Mouse (Mus musculus) heart, postnatal 0 days (tissue): ENCODE measurements at regions not wholly inside any gene's neighbourhood (a gene's known extent, or its start where the extent isn't known, plus 50 kb on each side); places are given as distances from the start of the nearest gene placed in this dataset.
"Not testable (repeated sequence)": the region's sequence is repeated elsewhere in the genome, so short reads cannot be mapped to it uniquely, and the experiment has no call there.

Experiments
- ATAC-seq: fragments of 200-750 bp; cut with Nextera tagmentation; 2 replicates; pipeline ENCODE4 v1.8.0; 2017; ENCODE audit warnings: low read depth, moderate number of reproducible peaks, moderate library complexity; ENCODE audit not compliant: insufficient read depth
- DNase-seq: peaks from one replicate; pipeline ENCODE4 v3.0.0-alpha.2; 2016; ENCODE audit warnings: low spot score
- H3K27ac ChIP-seq: fragments of 300-500 bp; sonication (generic); 2 replicates; pipeline ENCODE4 v1.5.1; 2014; ENCODE audit warnings: low read depth, mild to moderate bottlenecking
- H3K27me3 ChIP-seq: fragments of 300-500 bp; sonication (generic); 2 replicates; pipeline ENCODE4 v1.6.1; 2014; ENCODE audit warnings: low read length, mixed read lengths; ENCODE audit not compliant: control insufficient read depth, insufficient read depth
- H3K36me3 ChIP-seq: fragments of 300-500 bp; sonication (generic); replicated peaks from 2 replicates; pipeline ENCODE4 v1.6.1; 2014; ENCODE audit warnings: low read length, mixed read lengths; ENCODE audit not compliant: control insufficient read depth, insufficient read depth
- H3K4me1 ChIP-seq: fragments of 300-500 bp; sonication (generic); 2 replicates; pipeline ENCODE4 v1.6.1; 2014; ENCODE audit warnings: antibody characterized with exemption; ENCODE audit not compliant: control insufficient read depth, insufficient read depth
- H3K4me2 ChIP-seq: fragments of 300-500 bp; sonication (generic); 2 replicates; pipeline ENCODE4 v1.6.1; 2014; ENCODE audit warnings: low read depth, mild to moderate bottlenecking, low read length, moderate library complexity
- H3K4me3 ChIP-seq: fragments of 300-500 bp; sonication (generic); 2 replicates; pipeline ENCODE4 v1.5.1; 2014; ENCODE audit warnings: low read depth, low read length
- H3K9ac ChIP-seq: fragments of 300-500 bp; sonication (generic); replicated peaks from 2 replicates; pipeline ENCODE4 v1.6.1; 2014; ENCODE audit warnings: low read depth, low read length, mixed read lengths
- H3K9me3 ChIP-seq: fragments of 300-500 bp; sonication (generic); replicated peaks from 2 replicates; pipeline ENCODE4 v1.6.1; 2016; ENCODE audit warnings: low read length; ENCODE audit not compliant: control insufficient read depth
- CTCF ChIP-seq: IDR thresholded peaks from 2 replicates; pipeline ENCODE4 v1.5.1; 2016; ENCODE audit warnings: antibody characterized with exemption, control low read depth, low read depth
- EP300 ChIP-seq: IDR thresholded peaks from 2 replicates; pipeline ENCODE4 v1.6.1; 2016; ENCODE audit warnings: antibody characterized with exemption, low read depth
- WGBS: fragments of 180-500 bp; shearing (Covaris S2); extraction: QIAGEN DNeasy Blood & Tissue Kit; methylation state at CpG from one replicate; pipeline ENCODE4 v1.1.7; 2014; 5-methylcytosine and 5-hydroxymethylcytosine counted together

DNA sequence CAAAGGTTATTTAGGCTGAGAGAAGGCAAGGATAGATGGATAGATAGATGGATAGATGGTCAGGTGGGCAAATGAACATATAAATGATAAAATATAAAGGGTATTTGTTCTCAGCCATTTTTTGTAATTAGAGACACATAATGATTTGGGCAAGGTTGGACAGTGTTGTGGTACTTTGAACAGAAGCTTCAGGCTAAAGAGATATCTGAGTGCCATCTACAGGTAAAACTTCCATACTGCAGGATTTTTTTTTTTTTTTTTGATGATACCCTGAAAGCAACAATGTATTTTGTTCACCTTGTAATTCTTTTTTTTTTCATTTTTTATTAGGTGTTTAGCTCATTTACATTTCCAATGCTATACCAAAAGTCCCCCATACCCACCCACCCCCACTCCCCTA lies 110.1 kb upstream of the Trabd2b start:
- Histone ChIP-seq H3K9me3 (no peaks in the 10 kb centered on the region), H3K9ac (no peak overlapping the region), H3K27ac (no peak overlapping the region), H3K4me3 (no peak overlapping the region), H3K27me3 (no peaks in the 10 kb centered on the region), H3K36me3 (no peaks in the 10 kb centered on the region), H3K4me2 (no peak overlapping the region), H3K4me1 (no peaks in the 10 kb centered on the region)
- no peak for TF ChIP-seq EP300
- TF ChIP-seq CTCF = no peak
- no peak for DNase-seq
- ATAC-seq = no peak

DNA sequence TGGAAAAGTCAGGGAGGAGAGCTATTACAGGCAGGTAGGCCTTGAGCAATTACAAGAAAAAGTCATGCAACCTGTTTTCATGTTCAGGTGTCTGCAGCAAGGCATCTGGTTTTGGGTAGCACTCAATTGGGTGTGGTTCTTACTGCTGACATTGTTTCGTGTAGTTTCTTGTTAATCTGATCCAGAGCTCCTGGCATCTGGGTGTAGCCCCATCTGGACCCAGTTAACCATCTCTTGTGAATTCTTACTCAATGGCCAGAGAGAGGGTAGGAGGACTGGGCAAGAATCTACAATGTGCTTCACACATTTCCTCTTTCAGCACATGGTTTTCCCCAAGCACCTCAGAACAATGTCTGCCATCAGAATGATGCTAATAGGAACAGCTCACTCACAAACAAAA lies 108.0 kb upstream of the Trabd2b start:
- not testable (repeated sequence) for H3K4me1 ChIP-seq, H3K36me3 ChIP-seq, H3K27ac ChIP-seq, DNase-seq, H3K4me2 ChIP-seq, ATAC-seq, H3K27me3 ChIP-seq, H3K9me3 ChIP-seq, H3K9ac ChIP-seq, H3K4me3 ChIP-seq
- WGBS = 57% methylated on average over 1 of the region's 1 CpGs

DNA sequence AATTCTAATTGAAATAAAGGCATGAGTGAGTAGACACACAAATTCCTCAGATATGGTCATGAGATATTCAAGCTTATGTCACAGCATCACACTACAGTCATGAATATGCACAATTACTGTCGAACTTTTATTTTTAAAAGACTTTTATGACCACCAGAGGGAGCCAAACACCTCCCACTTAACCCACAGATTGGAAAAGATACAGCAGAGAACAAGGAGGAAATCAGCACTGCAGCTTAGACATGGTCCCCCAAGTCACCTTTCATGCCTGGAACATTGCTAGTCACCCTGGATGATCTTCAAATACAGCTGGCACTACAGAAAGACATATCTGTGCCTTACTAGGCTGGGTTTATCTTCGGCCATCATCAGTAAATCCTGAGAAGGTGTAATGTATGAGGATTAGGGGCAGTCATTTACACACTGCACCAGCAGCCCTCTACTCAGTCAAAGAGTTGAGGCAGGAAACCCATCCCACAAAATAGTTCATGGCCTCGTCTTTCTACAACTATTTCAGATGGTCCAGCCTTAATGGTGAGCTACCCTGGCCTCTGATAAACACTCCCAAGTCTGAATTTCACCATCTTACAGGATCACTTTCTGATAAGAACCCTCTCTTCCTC lies 106.0 kb upstream of the Trabd2b start:
- H3K36me3 ChIP-seq = no peaks in the 10 kb centered on the region
- H3K4me2 ChIP-seq = no peak overlapping the region
- no peak overlapping the region for H3K27ac ChIP-seq
- WGBS = 38% methylated on average over 3 of the region's 3 CpGs
- ATAC-seq (no peak), DNase-seq (no peak)
- H3K9me3 ChIP-seq = no peaks in the 10 kb centered on the region
- no peaks in the 10 kb centered on the region for H3K4me1 ChIP-seq
- TF ChIP-seq EP300 (no peak), CTCF (peak; percentile 57)
- H3K9ac ChIP-seq = no peak overlapping the region
- no peak overlapping the region for H3K4me3 ChIP-seq
- no peaks in the 10 kb centered on the region for H3K27me3 ChIP-seq

DNA sequence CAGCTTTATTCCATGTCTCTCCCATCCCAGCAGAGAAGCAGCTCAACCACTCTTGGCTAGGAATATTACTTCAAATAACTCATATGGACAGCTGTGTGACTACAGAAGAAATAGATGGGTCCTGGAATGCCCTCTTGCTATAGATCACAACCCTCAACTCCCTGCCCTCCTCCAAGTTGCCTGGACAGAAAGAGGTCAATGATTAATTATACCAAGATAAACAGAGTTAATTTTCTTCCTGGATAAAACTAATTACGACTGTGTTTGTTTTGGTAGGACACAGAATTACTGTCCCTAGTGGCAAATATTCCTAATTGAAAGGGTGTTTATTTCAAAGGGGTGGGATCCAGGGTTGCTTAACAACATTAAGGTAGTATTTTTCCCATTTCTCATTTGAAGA lies 101.9 kb upstream of the Trabd2b start:
- TF ChIP-seq EP300 (no peak), CTCF (no peak)
- no peaks in the 10 kb centered on the region for H3K27me3 ChIP-seq
- WGBS = 51% methylated on average over 1 of the region's 1 CpGs
- no peaks in the 10 kb centered on the region for H3K36me3 ChIP-seq
- H3K9me3 ChIP-seq = no peaks in the 10 kb centered on the region
- no peak overlapping the region for H3K9ac ChIP-seq
- H3K4me1 ChIP-seq = no peaks in the 10 kb centered on the region
- DNase-seq (no peak), ATAC-seq (no peak)
- H3K27ac ChIP-seq = no peak overlapping the region
- H3K4me2 ChIP-seq = no peak overlapping the region
- no peak overlapping the region for H3K4me3 ChIP-seq

DNA sequence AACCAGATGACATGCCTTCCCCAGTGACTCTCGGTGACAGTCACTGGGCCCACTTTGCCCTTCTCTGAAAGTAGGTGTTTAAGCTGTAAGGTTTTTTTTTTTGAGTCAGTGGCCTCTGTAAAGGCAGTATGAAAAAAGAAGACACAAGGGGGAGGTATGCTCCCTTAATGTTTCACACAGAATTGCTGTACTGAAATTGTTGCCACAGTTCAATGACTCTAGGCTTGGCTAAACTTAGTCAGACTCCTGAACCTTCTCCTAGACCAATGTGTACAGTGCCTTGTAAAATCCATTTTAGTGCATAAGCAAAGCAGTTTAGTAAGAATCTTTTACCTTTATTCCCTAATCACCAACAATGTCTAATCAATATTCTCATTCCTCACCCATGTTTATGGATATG lies 99.0 kb upstream of the Trabd2b start:
- DNase-seq (no peak), ATAC-seq (no peak)
- no peaks in the 10 kb centered on the region for H3K9me3 ChIP-seq
- no peak overlapping the region for H3K4me2 ChIP-seq
- TF ChIP-seq CTCF (no peak), EP300 (no peak)
- no peak overlapping the region for H3K27ac ChIP-seq
- H3K4me1 ChIP-seq = no peaks in the 10 kb centered on the region
- H3K4me3 ChIP-seq = no peak overlapping the region
- no peaks in the 10 kb centered on the region for H3K27me3 ChIP-seq
- H3K36me3 ChIP-seq = no peaks in the 10 kb centered on the region
- WGBS = 77% methylated on average over 1 of the region's 1 CpGs
- H3K9ac ChIP-seq = no peak overlapping the region

DNA sequence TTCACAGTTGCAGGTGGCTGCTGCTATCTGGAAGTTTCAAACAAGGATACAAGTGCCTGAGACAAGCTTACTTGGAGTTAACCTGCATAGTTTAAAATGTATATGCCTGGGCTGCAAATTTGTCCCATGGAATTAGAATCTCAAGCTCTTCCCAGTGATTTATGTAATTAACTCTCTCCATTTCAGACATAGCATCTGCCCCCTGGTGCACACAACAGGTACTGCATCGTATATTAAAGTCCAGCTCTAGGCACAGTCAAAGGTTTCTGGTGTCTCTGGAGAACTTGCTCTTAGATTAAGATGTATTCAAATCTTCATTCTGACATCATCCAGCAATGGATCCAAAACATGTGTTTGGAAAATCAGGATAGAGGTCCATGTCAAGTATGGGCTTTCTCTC lies 98.0 kb upstream of the Trabd2b start:
- Histone ChIP-seq H3K9ac (no peak overlapping the region), H3K36me3 (no peaks in the 10 kb centered on the region), H3K9me3 (no peaks in the 10 kb centered on the region), H3K4me1 (no peaks in the 10 kb centered on the region), H3K4me3 (no peak overlapping the region), H3K27ac (no peak overlapping the region), H3K4me2 (no peak overlapping the region), H3K27me3 (no peaks in the 10 kb centered on the region)
- ATAC-seq = no peak
- 3% methylated on average over 1 of the region's 1 CpGs for whole genome bisulfite sequencing
- TF ChIP-seq EP300 (no peak), CTCF (peak; percentile 70)
- no peak for DNase-seq
